Mouse (Mus musculus): ENCODE results near the gene Ormdl3.

- TF ChIP-seq POLR2A (IDR thresholded peaks at IDR 0.05; ENCODE audit: low read depth, low read length) (no peak), CTCF (IDR thresholded peaks at IDR 0.05; ENCODE audit: borderline replicate concordance, insufficient read depth, low read length) (no peak)
These were observed 11.7 kb upstream of the Ormdl3 start for GRCm38 (mm10) chr11:98598851-98599290.

Data from embryonic fibroblast, embryonic 13.5 days (primary cell).